Mouse (Mus musculus): ENCODE results near the gene S100a2. TPM values are rescaled to one million over a fixed set of nuclear protein-coding genes. Genes with fewer than 3 reads are reported as not detected.

S100a2 gene
- polyA plus RNA-seq, 1 experiment from 2014 or later, result not detected

- Histone ChIP-seq H3K4me3 (ENCODE audit: low read depth, low read length) (no peak overlapping the region), H3K9me3 (ENCODE audit: low read depth, low read length) (no peaks in the 10 kb centered on the region), H3K4me2 (no peak overlapping the region), H3K4me1 (ENCODE audit: insufficient read depth) (no peaks in the 10 kb centered on the region), H3K27ac (ENCODE audit: low read depth) (no peak overlapping the region), H3K9ac (no peak overlapping the region), H3K27me3 (ENCODE audit: insufficient read depth, low read length) (no peaks in the 10 kb centered on the region), H3K36me3 (ENCODE audit: insufficient read depth) (no peaks in the 10 kb centered on the region)
- TF ChIP-seq CTCF (IDR thresholded peaks at IDR 0.05; ENCODE audit: low read depth), result no peak
- ATAC-seq (ENCODE audit: insufficient read depth) (no peak), DNase-seq (no peak)
- 54% methylated on average over 5 of the region's 5 CpGs for WGBS
These were observed 5.5 kb downstream of the S100a2 start for GRCm38 (mm10) chr3:90595556-90595955.

- H3K4me2 ChIP-seq, result no peak overlapping the region
- WGBS, result 88% methylated on average over 6 of the region's 6 CpGs
- DNase-seq (no peak), ATAC-seq (ENCODE audit: insufficient read depth) (no peak)
- H3K9me3 ChIP-seq (ENCODE audit: low read depth, low read length), result no peaks in the 10 kb centered on the region
- H3K27me3 ChIP-seq (ENCODE audit: insufficient read depth, low read length), result no peaks in the 10 kb centered on the region
- TF ChIP-seq CTCF (IDR thresholded peaks at IDR 0.05; ENCODE audit: low read depth), result no peak
- H3K4me3 ChIP-seq (ENCODE audit: low read depth, low read length), result no peak overlapping the region
- H3K36me3 ChIP-seq (ENCODE audit: insufficient read depth), result no peaks in the 10 kb centered on the region
- H3K9ac ChIP-seq, result no peak overlapping the region
- H3K4me1 ChIP-seq (ENCODE audit: insufficient read depth), result no peaks in the 10 kb centered on the region
- H3K27ac ChIP-seq (ENCODE audit: low read depth), result no peak overlapping the region
These were observed 6.8 kb downstream of the S100a2 start for GRCm38 (mm10) chr3:90596810-90597209.

GRCm38 (mm10) chr3:90597736-90598135 is 7.7 kb downstream of the S100a2 start:
- 24% methylated on average over 6 of the region's 6 CpGs for WGBS
- no peak for ATAC-seq (ENCODE audit: insufficient read depth)

GRCm38 (mm10) chr3:90598212-90598611 is 8.2 kb downstream of the S100a2 start:
- Histone ChIP-seq H3K27ac (ENCODE audit: low read depth) (no peak overlapping the region), H3K4me1 (ENCODE audit: insufficient read depth) (0 out of 2 replicates have a peak, but pooled peaks cover under 1% of the 10 kb centered on the region), H3K9ac (no peak overlapping the region), H3K9me3 (ENCODE audit: low read depth, low read length) (no peaks in the 10 kb centered on the region), H3K36me3 (ENCODE audit: insufficient read depth) (no peaks in the 10 kb centered on the region), H3K4me2 (no peak overlapping the region), H3K27me3 (ENCODE audit: insufficient read depth, low read length) (no peaks in the 10 kb centered on the region), H3K4me3 (ENCODE audit: low read depth, low read length) (no peak overlapping the region)
- no peak for DNase-seq
- ATAC-seq (ENCODE audit: insufficient read depth), result no peak
- 77% methylated on average over 4 of the region's 4 CpGs for WGBS
- TF ChIP-seq CTCF (IDR thresholded peaks at IDR 0.05; ENCODE audit: low read depth), result no peak

More at GRCm38 (mm10) chr3:90597736-90598135, 7.7 kb downstream of the S100a2 start:
- Histone ChIP-seq H3K27me3 (ENCODE audit: insufficient read depth, low read length) (no peaks in the 10 kb centered on the region), H3K9ac (no peak overlapping the region), H3K36me3 (ENCODE audit: insufficient read depth) (no peaks in the 10 kb centered on the region), H3K27ac (ENCODE audit: low read depth) (no peak overlapping the region), H3K9me3 (ENCODE audit: low read depth, low read length) (no peaks in the 10 kb centered on the region), H3K4me3 (ENCODE audit: low read depth, low read length) (no peak overlapping the region), H3K4me1 (ENCODE audit: insufficient read depth) (no peaks in the 10 kb centered on the region), H3K4me2 (no peak overlapping the region)
- DNase-seq, result no peak
- TF ChIP-seq CTCF (IDR thresholded peaks at IDR 0.05; ENCODE audit: low read depth), result no peak

- ATAC-seq (ENCODE audit: insufficient read depth), result no peak
- no peak overlapping the region for H3K9ac ChIP-seq
- WGBS, result 53% methylated on average over 3 of the region's 3 CpGs
- no peaks in the 10 kb centered on the region for H3K27me3 ChIP-seq (ENCODE audit: insufficient read depth, low read length)
- no peak for TF ChIP-seq CTCF (IDR thresholded peaks at IDR 0.05; ENCODE audit: low read depth)
- no peak for DNase-seq
- H3K4me2 ChIP-seq, result no peak overlapping the region
- no peak overlapping the region for H3K4me3 ChIP-seq (ENCODE audit: low read depth, low read length)
- H3K36me3 ChIP-seq (ENCODE audit: insufficient read depth), result no peaks in the 10 kb centered on the region
- H3K9me3 ChIP-seq (ENCODE audit: low read depth, low read length), result no peaks in the 10 kb centered on the region
- peaks cover 9% of the 10 kb centered on the region for H3K4me1 ChIP-seq (ENCODE audit: insufficient read depth)
- H3K27ac ChIP-seq (ENCODE audit: low read depth), result no peak overlapping the region
These were observed 9.4 kb downstream of the S100a2 start for GRCm38 (mm10) chr3:90599401-90599800.

- Histone ChIP-seq H3K36me3 (ENCODE audit: insufficient read depth) (no peaks in the 10 kb centered on the region), H3K4me3 (ENCODE audit: low read depth, low read length) (no peak overlapping the region), H3K4me2 (no peak overlapping the region), H3K4me1 (ENCODE audit: insufficient read depth) (peaks cover 16% of the 10 kb centered on the region), H3K9ac (no peak overlapping the region), H3K27me3 (ENCODE audit: insufficient read depth, low read length) (no peaks in the 10 kb centered on the region), H3K27ac (ENCODE audit: low read depth) (no peak overlapping the region), H3K9me3 (ENCODE audit: low read depth, low read length) (no peaks in the 10 kb centered on the region)
- no peak for ATAC-seq (ENCODE audit: insufficient read depth)
- no peak for DNase-seq
- TF ChIP-seq CTCF (IDR thresholded peaks at IDR 0.05; ENCODE audit: low read depth), result no peak
- WGBS, result 76% methylated on average over 6 of the region's 6 CpGs
These were observed 10.0 kb downstream of the S100a2 start for GRCm38 (mm10) chr3:90600036-90600435.

GRCm38 (mm10) chr3:90600458-90601195 is 10.6 kb downstream of the S100a2 start:
- Histone ChIP-seq H3K9ac (no peak overlapping the region), H3K4me3 (ENCODE audit: low read depth, low read length) (no peak overlapping the region), H3K27me3 (ENCODE audit: insufficient read depth, low read length) (no peaks in the 10 kb centered on the region), H3K36me3 (ENCODE audit: insufficient read depth) (no peaks in the 10 kb centered on the region), H3K4me2 (no peak overlapping the region), H3K9me3 (ENCODE audit: low read depth, low read length) (no peaks in the 10 kb centered on the region), H3K27ac (ENCODE audit: low read depth) (no peak overlapping the region), H3K4me1 (ENCODE audit: insufficient read depth) (peaks cover 17% of the 10 kb centered on the region)
- ATAC-seq (ENCODE audit: insufficient read depth) (no peak), DNase-seq (no peak)
- 71% methylated on average over 8 of the region's 8 CpGs for WGBS
- no peak for TF ChIP-seq CTCF (IDR thresholded peaks at IDR 0.05; ENCODE audit: low read depth)
